Mouse (Mus musculus): ENCODE results near the gene Fam207a.

- TF ChIP-seq CTCF (IDR thresholded peaks at IDR 0.05; ENCODE audit: insufficient read depth, low read depth, low read length) (no peak), POLR2A (IDR thresholded peaks at IDR 0.05; ENCODE audit: insufficient read depth, low read depth, low read length) (no peak)
Observed at GRCm38 (mm10) chr10:77519191-77519590, 3.6 kb upstream of the Fam207a start.

All from olfactory bulb, adult 2 months (tissue).